Mouse (Mus musculus) MEL (cell line): ENCODE results near the gene Ctbs. TPM values are rescaled to one million over a fixed set of nuclear protein-coding genes. Genes with fewer than 3 reads are reported as not detected.

Source experiments
- DNase-seq: peaks from one replicate; pipeline ENCODE4 v3.0.0; 2011; ENCODE audit warnings: low read depth, low spot score
- H3K27ac ChIP-seq: 2 replicates; pipeline ENCODE4 v1.5.1; 2012; ENCODE audit warnings: low read depth, mild to moderate bottlenecking, control low read depth, low read length, moderate library complexity; ENCODE audit not compliant: control insufficient read depth
- H3K27me3 ChIP-seq, 2 experiments: fragments of 150-350 bp in 1 of 2; sonication (generic) in 1 of 2; 2 replicates each; pipeline ENCODE4 v1.6.1; 2012; ENCODE audit warnings: low read length in 2 of 2, mild to moderate bottlenecking in 2 of 2, improper control_type of control experiment in 1 of 2, moderate library complexity in 1 of 2; ENCODE audit not compliant: insufficient read depth in 2 of 2, control insufficient read depth in 1 of 2
- H3K36me3 ChIP-seq, 2 experiments: 2 replicates each; pipeline ENCODE4 v1.6.1; 2012 to 2014; ENCODE audit warnings: low read length in 2 of 2, improper control_type of control experiment in 1 of 2, inconsistent platforms in 1 of 2, mild to moderate bottlenecking in 1 of 2; ENCODE audit not compliant: insufficient read depth in 2 of 2, control insufficient read depth in 1 of 2
- H3K4me1 ChIP-seq, 2 experiments: fragments of 150-350 bp in 1 of 2; sonication (generic) in 1 of 2; 2 replicates each; pipeline ENCODE4 v1.6.1; 2012; ENCODE audit warnings: low read length in 2 of 2, improper control_type of control experiment in 1 of 2, mild to moderate bottlenecking in 1 of 2; ENCODE audit not compliant: insufficient read depth in 2 of 2, control insufficient read depth in 1 of 2
- H3K4me3 ChIP-seq, 2 experiments: fragments of 150-350 bp in 1 of 2; sonication (generic) in 1 of 2; 2 replicates each; pipeline ENCODE4 v1.5.1; 2012; ENCODE audit warnings: low read depth in 2 of 2, low read length in 2 of 2, mild to moderate bottlenecking in 2 of 2, moderate library complexity in 2 of 2, control low read depth in 1 of 2, improper control_type of control experiment in 1 of 2; ENCODE audit not compliant: control insufficient read depth in 1 of 2, insufficient read depth in 1 of 2
- H3K79me2 ChIP-seq: 2 replicates; pipeline ENCODE4 v1.6.1; 2012; ENCODE audit warnings: mild to moderate bottlenecking, low read length, moderate library complexity; ENCODE audit not compliant: control insufficient read depth, poor library complexity, insufficient read depth
- H3K9ac ChIP-seq: 2 replicates; pipeline ENCODE4 v1.6.1; 2012; ENCODE audit warnings: low read depth, mild to moderate bottlenecking, control low read depth, low read length, moderate library complexity; ENCODE audit not compliant: control insufficient read depth, poor library complexity, severe bottlenecking
- H3K9me3 ChIP-seq: fragments of 150-350 bp; sonication (generic); replicated peaks from 2 replicates; pipeline ENCODE4 v1.6.1; 2012; ENCODE audit warnings: mild to moderate bottlenecking, low read length, improper control_type of control experiment, moderate library complexity; ENCODE audit not compliant: insufficient read depth
- BHLHE40 ChIP-seq: IDR thresholded peaks from 2 replicates; pipeline ENCODE4 v1.6.1; 2012; ENCODE audit warnings: low read depth, mild to moderate bottlenecking, inconsistent platforms, low read length, improper control_type of control experiment, borderline replicate concordance
- CHD1 ChIP-seq: IDR thresholded peaks from 2 replicates; pipeline ENCODE4 v1.6.1; 2012; ENCODE audit warnings: low read depth, mild to moderate bottlenecking, inconsistent platforms, low read length, improper control_type of control experiment
- CHD2 ChIP-seq: IDR thresholded peaks from 2 replicates; pipeline ENCODE4 v1.6.1; 2011; ENCODE audit warnings: low read length, improper control_type of control experiment
- E2F4 ChIP-seq: IDR thresholded peaks from 2 replicates; pipeline ENCODE4 v1.6.1; 2011; ENCODE audit warnings: low read depth, low read length, improper control_type of control experiment, borderline replicate concordance
- ELF1 ChIP-seq: IDR thresholded peaks from 2 replicates; pipeline ENCODE4 v1.6.1; 2014; ENCODE audit warnings: low read depth, mild to moderate bottlenecking, inconsistent platforms, low read length, improper control_type of control experiment, moderate library complexity
- EP300 ChIP-seq, 2 experiments: IDR thresholded peaks; 2 replicates each; pipeline ENCODE4 v1.6.1; 2011; ENCODE audit warnings: improper control_type of control experiment in 2 of 2, low read length in 2 of 2, low read depth in 1 of 2, mild to moderate bottlenecking in 1 of 2
- GATA1 ChIP-seq: IDR thresholded peaks from 2 replicates; pipeline ENCODE4 v1.6.1; 2011; ENCODE audit warnings: low read depth, low read length, improper control_type of control experiment
- JUND ChIP-seq: IDR thresholded peaks from 2 replicates; pipeline ENCODE4 v1.6.1; 2011; ENCODE audit warnings: low read depth, mild to moderate bottlenecking, improper control_type of control experiment, low read length
- KAT2A ChIP-seq: conservative IDR thresholded peaks from 2 replicates; pipeline ENCODE4 v1.6.1; 2012; ENCODE audit warnings: low read depth, low read length, improper control_type of control experiment, inconsistent platforms
- MAFK ChIP-seq: IDR thresholded peaks from 2 replicates; pipeline ENCODE4 v1.6.1; 2011; ENCODE audit warnings: low read depth, mild to moderate bottlenecking, low read length, improper control_type of control experiment, borderline replicate concordance
- MAX ChIP-seq: IDR thresholded peaks from 2 replicates; pipeline ENCODE4 v1.6.1; 2011; ENCODE audit warnings: low read length, improper control_type of control experiment
- MAZ ChIP-seq: IDR thresholded peaks from 2 replicates; pipeline ENCODE4 v1.6.1; 2012; ENCODE audit warnings: low read depth, mild to moderate bottlenecking, inconsistent platforms, low read length, improper control_type of control experiment
- MEF2A ChIP-seq: IDR thresholded peaks from 2 replicates; pipeline ENCODE4 v1.6.1; 2014; ENCODE audit warnings: low read depth, mild to moderate bottlenecking, inconsistent platforms, low read length, improper control_type of control experiment; ENCODE audit not compliant: poor library complexity, insufficient replicate concordance, severe bottlenecking; ENCODE audit errors: extremely low read depth
- MYB ChIP-seq: IDR thresholded peaks from 2 replicates; pipeline ENCODE4 v1.6.1; 2011; ENCODE audit warnings: mild to moderate bottlenecking, low read depth, low read length, improper control_type of control experiment
- MYC ChIP-seq: IDR thresholded peaks from 2 replicates; pipeline ENCODE4 v1.6.1; 2011; ENCODE audit warnings: low read depth, mild to moderate bottlenecking, low read length, improper control_type of control experiment, moderate library complexity
- NELFE ChIP-seq: IDR thresholded peaks from 2 replicates; pipeline ENCODE4 v1.6.1; 2011; ENCODE audit warnings: low read depth, low read length, improper control_type of control experiment
- POLR2A ChIP-seq, 2 experiments: IDR thresholded peaks; 2 replicates each; pipeline ENCODE4 v1.6.1; 2011 to 2012; ENCODE audit warnings: low read length in 2 of 2, mild to moderate bottlenecking in 2 of 2, control low read depth in 1 of 2, improper control_type of control experiment in 1 of 2, low read depth in 1 of 2, moderate library complexity in 1 of 2; ENCODE audit not compliant: control insufficient read depth in 1 of 2, insufficient read depth in 1 of 2, poor library complexity in 1 of 2
- POLR2AphosphoS2 ChIP-seq: IDR thresholded peaks from 2 replicates; pipeline ENCODE4 v1.6.1; 2011; ENCODE audit warnings: low read length, improper control_type of control experiment
- SIN3A ChIP-seq: IDR thresholded peaks from 2 replicates; pipeline ENCODE4 v1.6.1; 2012; ENCODE audit warnings: low read length, improper control_type of control experiment, inconsistent platforms
- TAL1 ChIP-seq: IDR thresholded peaks from 2 replicates; pipeline ENCODE4 v1.6.1; 2012; ENCODE audit warnings: mild to moderate bottlenecking, inconsistent platforms, low read length, moderate library complexity, mixed read lengths
- TCF12 ChIP-seq: IDR thresholded peaks from 2 replicates; pipeline ENCODE4 v1.6.1; 2014; ENCODE audit warnings: low read depth, mild to moderate bottlenecking, inconsistent platforms, low read length, improper control_type of control experiment, moderate library complexity
- UBTF ChIP-seq: IDR thresholded peaks from 2 replicates; pipeline ENCODE4 v1.6.1; 2012; ENCODE audit warnings: low read depth, mild to moderate bottlenecking, inconsistent platforms, low read length, improper control_type of control experiment, moderate library complexity, borderline replicate concordance; ENCODE audit not compliant: insufficient read depth
- USF1 ChIP-seq: IDR thresholded peaks from 2 replicates; pipeline ENCODE4 v1.6.1; 2014; ENCODE audit warnings: low read depth, mild to moderate bottlenecking, inconsistent platforms, low read length, improper control_type of control experiment, moderate library complexity
- USF2 ChIP-seq, 2 experiments: IDR thresholded peaks; 2 replicates each; pipeline ENCODE4 v1.6.1; 2011 to 2012; ENCODE audit warnings: improper control_type of control experiment in 2 of 2, low read length in 2 of 2, borderline replicate concordance in 1 of 2, inconsistent platforms in 1 of 2, low read depth in 1 of 2, mild to moderate bottlenecking in 1 of 2; ENCODE audit not compliant: insufficient read depth in 1 of 2
- ZC3H11A ChIP-seq: IDR thresholded peaks from 2 replicates; pipeline ENCODE4 v1.6.1; 2012; ENCODE audit warnings: low read depth, mild to moderate bottlenecking, inconsistent platforms, low read length, improper control_type of control experiment
- ZKSCAN1 ChIP-seq: IDR thresholded peaks from 2 replicates; pipeline ENCODE4 v1.6.1; 2012; ENCODE audit warnings: low read depth, mild to moderate bottlenecking, inconsistent platforms, low read length, improper control_type of control experiment, moderate library complexity
- ZMIZ1 ChIP-seq: IDR thresholded peaks from 2 replicates; pipeline ENCODE4 v1.6.1; 2012; ENCODE audit warnings: low read depth, mild to moderate bottlenecking, inconsistent platforms, low read length, improper control_type of control experiment, moderate library complexity
- ZNF384 ChIP-seq: IDR thresholded peaks from 2 replicates; pipeline ENCODE4 v1.6.1; 2012; ENCODE audit warnings: low read depth, mild to moderate bottlenecking, inconsistent platforms, low read length, improper control_type of control experiment
- polyA plus RNA-seq, 2 experiments: library from polyadenylated mRNA; stranded (reverse) in 1 of 2; unstranded in 1 of 2; fragments of >175 nt in 1 of 2; fragments of >200 nt in 1 of 2; gene quantifications; 2 replicates each; pipeline versions ENCODE4 v1.2.1 to v1.2.4; 2012; ENCODE audit warnings: low replicate concordance in 2 of 2, low read depth in 1 of 2; ENCODE audit not compliant: insufficient read length in 2 of 2, insufficient read depth in 1 of 2, missing spikeins in 1 of 2
- total RNA-seq: library from RNA; depleted of rRNA; stranded (reverse); fragments of 300-350 nt; gene quantifications from 2 replicates; pipeline ENCODE4 v1.2.3, GENCODE M21; 2012; rRNA removed

The Ctbs gene
- total RNA-seq = 3.2 and 3.7 TPM in 2 replicates
- 1 to 10 TPM in 1 of 2 experiments, not detected in 1; 5.1 TPM for polyA plus RNA-seq

DNA sequence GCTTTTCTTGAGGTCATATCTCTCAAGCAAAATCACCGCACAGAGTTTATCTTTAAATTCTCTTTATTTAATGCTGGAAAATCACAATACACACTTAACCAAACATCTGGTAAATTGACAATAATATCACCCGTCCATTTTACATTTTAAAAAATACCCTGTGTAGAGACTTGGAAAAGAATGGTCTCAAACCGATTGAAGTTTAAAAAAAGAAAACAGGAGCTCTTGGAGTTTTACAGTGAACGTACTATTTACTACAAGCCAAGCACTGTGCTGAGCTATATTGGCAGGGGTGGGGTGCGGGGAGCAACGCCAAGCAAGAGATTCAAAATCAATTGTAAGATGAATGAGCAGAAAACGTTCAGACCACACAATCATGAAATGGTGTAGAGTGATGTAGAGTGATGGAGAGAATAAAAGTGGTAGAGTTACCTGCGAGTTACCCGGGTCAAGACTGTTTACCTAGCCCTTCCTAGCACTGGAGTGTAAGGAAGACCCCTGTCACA lies at the start of gene Ctbs:
Ctbs (plus strand) TSS at position 51 of the 506 bp plus-strand sequence.
- Histone ChIP-seq H3K27me3 (no peaks in the 10 kb centered on the region), H3K4me1 (peaks cover 0 to 11% of the 10 kb centered on the region in 2 experiments; a peak in 3 of 4 replicates), H3K36me3 (peaks cover 0 to 8% of the 10 kb centered on the region in 2 experiments; a peak in 2 of 4 replicates), H3K9ac (peak within 1 kb of the TSS; percentile 95), H3K27ac (peak within 1 kb of the TSS; percentile 83), H3K79me2 (no peaks in the 10 kb centered on the region), H3K9me3 (no peaks in the 10 kb centered on the region), H3K4me3 (peak within 1 kb of the TSS; percentile 67 to 98)
- no peak for DNase-seq
- TF ChIP-seq ZNF384 (no peak), ZKSCAN1 (no peak), USF1 (no peak), UBTF (no peak), MYB (no peak), CHD2 (no peak), BHLHE40 (no peak), POLR2A (IDR thresholded peaks at IDR 0.05; ENCODE audit: control insufficient read depth in 1 of 2, insufficient read depth in 1 of 2, low read depth in 1 of 2, low read length in 2 of 2, poor library complexity in 1 of 2) (no peak), MAFK (no peak), SIN3A (no peak), JUND (no peak), ELF1 (no peak), MAX (no peak), E2F4 (no peak), KAT2A (no peak), TCF12 (no peak), TAL1 (no peak)

GRCm38 (mm10) chr3:146403770-146404169 lies 45.8 kb upstream of the Ctbs start:
- TF ChIP-seq MEF2A = no peak
- TF ChIP-seq GATA1 = no peak
- TF ChIP-seq ZC3H11A = no peak
- TF ChIP-seq MAFK = no peak
- TF ChIP-seq EP300 (IDR thresholded peaks at IDR 0.05; ENCODE audit: low read depth in 1 of 2, low read length in 2 of 2) = no peak
- no peak for TF ChIP-seq ZMIZ1
- TF ChIP-seq JUND = no peak
- no peak for TF ChIP-seq CHD1
- TF ChIP-seq MYC = no peak
- TF ChIP-seq ELF1 = no peak
- no peak for TF ChIP-seq MAX
- no peak for TF ChIP-seq TAL1
- no peak for TF ChIP-seq MAZ
- TF ChIP-seq MYB = no peak
- TF ChIP-seq POLR2AphosphoS2 = no peak
- no peak for TF ChIP-seq NELFE
- TF ChIP-seq USF2 (IDR thresholded peaks at IDR 0.05; ENCODE audit: borderline replicate concordance in 1 of 2, insufficient read depth in 1 of 2, low read depth in 1 of 2, low read length in 2 of 2) = no peak
- TF ChIP-seq ZKSCAN1 = no peak
- no peak for TF ChIP-seq SIN3A
- DNase-seq = no peak
- H3K4me1 ChIP-seq = peaks cover 3 to 19% of the 10 kb centered on the region in 2 experiments; a peak in 3 of 4 replicates
- peaks cover 0 to 2% of the 10 kb centered on the region in 2 experiments; a peak in 3 of 4 replicates for H3K27me3 ChIP-seq
- peak overlapping the region; percentile 82 for H3K9ac ChIP-seq
- H3K79me2 ChIP-seq = peaks cover 40% of the 10 kb centered on the region
- H3K9me3 ChIP-seq = no peaks in the 10 kb centered on the region
- H3K27ac ChIP-seq = peak overlapping the region; percentile 14; the same call in 1 of the 2 replicates
- H3K4me3 ChIP-seq = peak overlapping the region; percentile 89 to 94
- H3K36me3 ChIP-seq = peaks cover 1 to 12% of the 10 kb centered on the region in 2 experiments; a peak in 3 of 4 replicates
